Mouse (Mus musculus): ENCODE data around the gene Fam228b. TPM values are rescaled to one million over a fixed set of nuclear protein-coding genes. Genes with fewer than 3 reads are reported as not detected.
"Not testable (repeated sequence)": the region's sequence is repeated elsewhere in the genome, so short reads cannot be mapped to it uniquely, and the experiment has no call there.

Gene Fam228b
- total RNA-seq (2014; fragmentation: Nextera tagmentation) (0.45 and 1.3 TPM in 2 replicates), total RNA-seq (2017) (0.90 and 0.93 TPM in 2 replicates)

DNA sequence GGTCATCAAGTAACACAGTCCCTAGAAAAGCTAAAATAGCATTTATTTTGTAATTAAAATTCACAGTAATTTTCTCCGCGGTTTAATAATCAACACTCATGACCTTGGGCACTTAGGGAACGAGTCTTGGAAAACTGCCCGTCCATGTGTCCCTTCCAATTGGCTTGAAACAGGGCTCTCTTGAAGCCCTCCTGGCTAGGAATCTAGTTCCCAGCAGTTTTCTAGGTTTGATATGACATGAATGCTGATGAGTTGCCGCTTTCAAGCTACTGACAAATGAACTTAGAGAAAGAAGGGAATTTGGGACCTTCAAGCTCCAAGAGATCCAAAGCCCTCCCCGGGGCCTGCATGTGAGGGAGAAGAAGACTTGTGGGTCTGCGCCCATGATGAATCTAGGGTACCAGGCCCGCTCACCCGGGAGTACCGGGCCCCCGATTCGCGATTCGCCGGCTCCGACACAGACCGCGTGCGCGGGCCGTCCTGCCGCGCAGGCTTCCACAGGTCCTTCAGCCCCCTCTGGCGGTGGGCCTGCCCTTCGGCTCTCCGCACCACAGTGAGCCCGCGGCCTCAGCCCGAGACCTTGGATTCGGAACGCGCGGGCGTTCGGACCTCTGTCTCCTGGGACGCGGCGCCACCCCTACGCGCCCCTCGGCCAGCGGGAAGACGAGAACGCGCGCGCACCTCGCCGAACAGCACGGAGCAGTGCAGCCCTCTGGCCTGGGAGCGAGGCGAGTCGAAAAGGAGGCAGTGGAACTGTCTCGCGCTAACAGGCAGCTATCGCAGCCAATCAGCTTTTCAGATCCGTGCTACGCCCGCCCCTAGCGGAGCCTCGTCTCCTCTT, at the start of gene Fam228b, which contains the start of gene Pfn4:
TSS of gene Fam228b (minus strand) at position 776 of the 841 bp plus-strand sequence.
TSS of gene Pfn4 (plus strand) at position 531 of the 841 bp plus-strand sequence.
- ATAC-seq (replicated peaks; ENCODE audit: poor library complexity, severe bottlenecking): peak; percentile 98

DNA sequence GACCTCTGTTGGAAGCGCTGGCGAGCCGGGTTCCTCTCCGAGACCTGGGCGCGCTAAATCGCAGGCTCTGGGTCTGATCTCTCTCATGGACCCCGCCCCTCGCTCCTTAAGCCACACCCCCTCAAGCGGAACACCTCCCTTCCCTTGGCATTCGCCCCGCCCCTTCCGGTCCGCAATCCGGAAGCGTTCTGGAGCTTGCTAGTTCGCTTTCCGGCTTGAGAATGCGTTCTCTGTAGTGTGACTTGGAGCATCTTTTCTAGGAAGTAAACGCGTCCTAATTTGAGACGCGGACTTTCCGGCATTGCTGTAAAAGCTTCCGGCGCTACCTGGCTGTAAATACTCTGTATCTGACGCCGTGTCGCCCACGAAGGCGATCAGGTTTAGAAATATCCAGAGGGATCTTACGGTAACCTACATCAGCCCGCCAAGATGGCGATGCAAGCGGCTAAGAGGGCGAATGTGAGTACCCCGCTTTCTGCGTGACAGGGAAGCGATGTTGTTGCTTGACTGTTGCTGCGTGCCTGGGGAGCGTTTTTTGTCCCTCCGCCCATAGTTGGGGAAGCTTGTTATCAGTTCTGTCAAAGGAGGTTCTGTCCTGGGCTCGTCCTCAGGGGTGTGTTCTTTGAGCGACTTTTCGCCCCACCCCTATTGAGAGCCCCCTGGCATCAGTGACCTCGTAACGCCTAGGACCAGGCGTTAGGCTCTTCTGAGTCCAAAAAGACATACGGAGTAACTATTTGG, 48.5 kb upstream of the Fam228b start, which contains the start of gene Sf3b6:
TSS of gene Sf3b6 (plus strand) at position 184 of the 741 bp plus-strand sequence.
- ATAC-seq (replicated peaks; ENCODE audit: poor library complexity, severe bottlenecking): peak; percentile 96

DNA sequence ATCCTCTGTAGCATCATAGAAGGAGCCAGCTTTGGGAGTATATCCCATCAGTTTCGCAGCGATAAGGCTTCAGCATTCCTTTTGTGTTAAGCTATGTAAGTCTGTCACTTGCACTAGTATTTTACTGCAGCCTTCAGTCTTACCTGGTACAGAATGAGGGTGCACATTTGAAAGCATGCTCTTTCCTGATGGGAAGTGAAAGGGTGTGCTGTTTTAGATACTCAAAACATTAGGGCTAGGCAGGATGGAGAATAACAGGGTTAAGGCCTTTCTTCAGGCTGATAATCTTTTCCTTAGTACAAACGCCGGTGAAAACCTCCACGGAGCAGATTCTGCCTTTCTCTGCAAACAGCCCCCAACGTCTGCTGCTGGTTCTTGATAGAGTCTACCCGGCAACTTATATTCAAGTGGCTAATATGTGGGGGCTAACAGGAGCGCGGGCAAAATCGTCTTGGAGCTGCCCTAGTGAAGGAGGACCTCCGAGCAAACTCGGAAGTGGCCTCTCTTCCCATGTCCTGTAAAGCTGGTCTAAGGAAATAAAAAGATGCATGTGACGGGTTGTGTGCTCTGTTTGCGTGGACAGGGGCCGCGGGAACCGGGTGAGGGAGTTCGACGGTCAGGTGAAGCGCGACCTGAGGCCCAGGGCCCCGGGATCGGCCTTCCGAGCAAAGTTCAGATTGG, 47.8 kb upstream of the Fam228b start:
- ATAC-seq (replicated peaks; ENCODE audit: poor library complexity, severe bottlenecking): no peak; the same call in 1 of the 2 replicates

DNA sequence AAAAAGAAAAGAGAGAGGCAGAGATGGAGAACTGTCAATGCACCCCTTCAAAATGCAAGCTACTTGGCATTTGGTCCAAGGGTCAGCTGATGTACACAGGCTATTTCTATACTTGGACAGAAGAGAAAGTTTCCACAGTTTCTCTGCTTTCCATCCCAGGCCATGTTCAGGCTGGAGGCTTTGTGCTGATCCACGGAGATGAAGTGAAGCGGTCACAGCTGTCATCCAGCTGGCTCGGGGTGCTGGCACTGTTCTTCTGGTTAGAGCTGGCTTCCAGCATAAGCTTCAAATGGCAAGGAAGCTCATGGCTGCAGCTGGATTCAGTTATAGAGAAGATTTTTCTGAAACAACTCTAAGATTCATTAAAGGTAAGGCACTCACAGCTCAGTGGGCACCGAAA, 44.6 kb upstream of the Fam228b start:
- no peak for ATAC-seq (replicated peaks; ENCODE audit: poor library complexity, severe bottlenecking)

DNA sequence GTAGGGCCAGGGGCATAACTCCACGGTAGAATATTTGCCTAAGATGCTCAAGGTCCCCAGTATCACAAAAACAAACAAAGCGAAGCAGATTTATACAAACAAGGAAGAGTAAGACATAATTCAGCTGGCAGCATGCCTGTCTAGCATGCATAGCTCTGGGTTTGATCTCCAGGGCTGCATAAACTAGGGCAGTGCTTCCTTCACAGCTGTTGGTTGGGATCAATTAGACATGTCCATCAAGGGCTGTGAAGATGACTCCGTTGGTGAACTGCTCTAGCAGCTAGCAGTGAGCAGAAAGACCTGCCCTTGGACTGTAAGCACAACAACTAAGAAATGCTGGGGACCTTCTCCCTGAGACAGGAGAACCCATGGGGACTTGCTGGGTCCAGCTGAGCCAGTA, 42.6 kb upstream of the Fam228b start:
- no peak for ATAC-seq (replicated peaks; ENCODE audit: poor library complexity, severe bottlenecking)

DNA sequence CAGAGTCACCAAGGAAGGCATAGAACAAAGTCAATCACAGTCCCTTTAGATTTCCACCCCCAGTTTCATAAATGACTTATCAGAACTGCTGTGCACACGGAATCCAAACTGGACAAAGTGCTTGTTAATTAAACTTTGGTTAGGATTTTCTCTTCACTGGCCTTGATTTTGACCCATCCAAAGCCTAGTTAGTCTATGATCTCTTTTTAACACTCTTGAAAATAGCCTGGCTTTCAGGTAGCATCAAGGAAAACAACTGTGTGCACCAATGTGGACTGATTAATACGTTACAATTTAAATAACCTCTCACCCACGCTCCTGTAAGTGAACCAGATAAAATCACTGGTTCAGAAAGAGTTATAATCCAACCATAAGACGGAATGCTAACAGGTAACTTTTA, 42.0 kb upstream of the Fam228b start:
- no peak for ATAC-seq (replicated peaks; ENCODE audit: poor library complexity, severe bottlenecking)

DNA sequence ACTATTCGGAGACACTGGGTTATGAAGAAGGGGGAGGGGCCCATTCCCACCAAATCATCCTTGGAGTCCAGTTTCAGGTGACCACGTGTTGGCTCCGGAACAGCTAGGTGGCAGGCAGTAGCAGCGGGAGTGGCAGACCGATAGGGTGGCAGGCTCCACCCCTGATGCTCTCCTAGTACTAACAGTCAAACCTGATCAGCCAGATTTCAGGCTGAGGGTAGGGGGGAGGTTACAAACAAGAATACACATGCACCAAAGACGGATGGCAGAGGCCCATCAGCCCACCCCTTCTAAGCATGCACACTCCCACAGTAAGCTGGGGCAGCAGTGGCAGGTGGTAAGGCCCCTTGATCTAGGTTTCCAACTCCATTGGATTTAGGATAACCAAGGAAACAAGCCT, 28.4 kb upstream of the Fam228b start:
- not testable (repeated sequence) for ATAC-seq (replicated peaks; ENCODE audit: poor library complexity, severe bottlenecking)

DNA sequence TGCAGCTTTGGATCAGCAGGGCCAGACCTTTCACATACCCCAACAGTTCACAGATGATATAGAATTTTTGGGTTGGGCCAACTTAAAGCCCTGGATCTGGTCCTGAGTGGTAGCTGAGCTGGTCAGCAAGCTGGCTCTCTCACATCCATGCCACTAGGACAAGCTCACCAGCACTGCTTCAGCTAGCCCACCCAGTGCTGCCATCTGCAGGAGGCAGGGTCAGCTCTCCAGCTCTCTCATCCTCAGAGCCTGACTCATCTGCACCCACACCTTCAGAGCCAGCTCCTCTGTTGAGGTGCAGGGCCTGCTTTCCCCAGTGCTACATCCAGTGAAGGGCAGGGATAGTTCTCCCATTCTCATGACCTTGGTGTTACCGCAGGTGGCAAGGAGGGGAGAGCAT, 24.7 kb upstream of the Fam228b start:
- ATAC-seq (replicated peaks; ENCODE audit: poor library complexity, severe bottlenecking): no peak

DNA sequence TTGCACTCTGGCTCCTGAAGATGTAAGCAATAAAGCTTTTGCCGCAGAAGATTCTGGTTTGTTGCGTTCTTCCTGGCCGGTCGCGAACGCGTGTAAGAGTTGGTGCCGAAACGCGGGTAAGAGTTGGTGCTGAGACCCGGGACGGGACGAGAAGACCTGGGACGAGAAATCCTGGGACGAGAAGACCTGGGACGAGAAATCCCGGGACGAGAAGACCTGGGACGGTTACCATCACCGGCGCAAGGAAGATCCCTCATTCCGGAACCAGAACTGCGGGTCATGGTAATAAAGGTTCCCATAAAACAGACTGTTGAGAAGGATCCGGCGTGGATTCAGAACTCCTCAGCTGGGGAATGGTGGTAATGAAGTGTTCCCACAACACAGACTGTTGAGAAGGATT, 19.1 kb upstream of the Fam228b start:
- not testable (repeated sequence) for ATAC-seq (replicated peaks; ENCODE audit: poor library complexity, severe bottlenecking)

DNA sequence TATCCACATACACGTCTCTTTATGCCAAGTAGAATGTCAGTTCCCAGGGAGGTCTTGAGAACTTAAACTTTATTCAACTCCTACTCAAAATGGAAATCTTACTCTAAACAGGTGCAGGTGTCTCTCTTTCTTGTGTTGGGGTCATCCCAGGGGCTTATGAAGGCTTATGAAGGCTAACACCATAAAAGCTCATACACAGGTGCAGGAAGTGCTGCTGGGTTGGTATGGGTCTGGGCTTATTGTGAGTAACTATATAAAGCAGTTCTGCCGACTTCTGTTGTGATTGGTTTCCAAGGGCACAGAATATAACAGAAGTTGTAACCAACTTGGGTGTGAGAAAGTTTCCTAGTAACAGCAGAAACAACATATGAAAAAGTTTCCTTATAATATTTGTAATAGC, 15.4 kb upstream of the Fam228b start:
- ATAC-seq (replicated peaks; ENCODE audit: poor library complexity, severe bottlenecking): no peak

DNA sequence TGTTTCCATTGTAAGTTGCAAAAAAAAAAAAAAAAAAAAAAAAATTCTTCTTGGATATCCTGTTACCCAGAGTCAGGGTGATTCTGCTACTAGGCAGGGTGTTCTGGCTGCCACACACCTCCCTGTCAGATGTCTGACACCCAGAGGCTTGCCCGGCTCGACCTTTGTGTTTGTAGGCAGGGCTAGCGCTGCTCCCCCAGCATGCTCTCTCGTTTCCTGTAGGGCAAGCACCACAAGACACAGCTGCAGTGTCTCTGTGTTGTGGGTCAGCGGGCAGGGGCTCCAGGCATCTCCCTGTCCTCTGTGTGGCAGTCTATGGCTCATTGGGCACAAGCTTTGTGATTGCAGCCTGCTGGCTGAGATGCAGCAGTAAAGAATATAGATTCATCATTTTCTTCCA, 14.5 kb upstream of the Fam228b start:
- no peak for ATAC-seq (replicated peaks; ENCODE audit: poor library complexity, severe bottlenecking)

DNA sequence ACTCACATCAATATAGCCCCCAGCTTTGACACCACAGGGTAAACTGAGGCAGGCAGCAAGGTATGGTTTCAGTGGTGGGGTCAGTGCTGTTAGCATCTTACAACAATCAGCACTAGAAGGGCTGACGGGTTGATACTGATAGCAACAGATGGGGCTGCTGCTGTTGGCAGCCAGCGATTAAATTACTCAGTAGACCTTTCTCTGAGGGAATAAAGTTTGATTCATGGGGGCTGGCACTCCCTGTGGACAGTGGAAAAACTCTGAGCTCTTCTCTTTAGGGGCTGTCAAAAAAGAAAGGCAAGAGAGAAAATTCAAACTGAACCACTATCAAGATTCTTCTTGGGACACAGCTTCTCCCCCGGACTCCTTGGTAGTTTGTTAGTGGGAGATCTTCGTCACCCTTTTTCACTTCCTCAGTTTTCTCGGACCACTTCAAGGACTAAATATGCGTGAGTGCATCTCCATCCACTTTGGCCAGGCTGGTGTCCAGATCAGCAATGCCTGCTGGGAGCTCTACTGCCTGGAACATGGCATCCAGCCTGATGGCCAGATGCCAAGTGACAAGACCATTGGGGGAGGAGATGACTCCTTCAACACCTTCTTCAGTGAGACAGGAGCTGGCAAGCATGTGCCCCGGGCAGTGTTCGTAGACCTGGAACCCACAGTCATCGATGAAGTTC, 12.8 kb upstream of the Fam228b start:
- ATAC-seq (replicated peaks; ENCODE audit: poor library complexity, severe bottlenecking): not testable (repeated sequence)

DNA sequence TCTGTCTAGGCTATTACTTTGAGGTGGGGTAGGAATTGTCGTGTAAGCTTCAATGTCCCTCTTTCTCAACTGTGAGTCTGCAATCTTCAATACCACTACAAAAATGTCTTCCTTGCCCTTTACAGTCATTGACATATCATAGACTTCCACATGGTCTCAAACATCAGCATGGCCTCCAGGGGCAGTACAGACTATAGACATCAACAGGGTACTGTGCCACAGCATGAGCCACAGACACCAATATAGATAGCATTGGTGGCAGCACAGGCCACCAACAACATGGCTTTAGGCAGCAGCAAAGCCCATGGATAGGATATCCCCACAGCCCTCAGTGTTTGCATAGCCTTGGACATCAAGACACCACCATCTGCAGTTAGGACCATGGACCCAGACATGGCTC, 12.2 kb upstream of the Fam228b start:
- 0 out of 2 replicates have a peak, but pooled peaks have one; percentile 14 for ATAC-seq (replicated peaks; ENCODE audit: poor library complexity, severe bottlenecking)

DNA sequence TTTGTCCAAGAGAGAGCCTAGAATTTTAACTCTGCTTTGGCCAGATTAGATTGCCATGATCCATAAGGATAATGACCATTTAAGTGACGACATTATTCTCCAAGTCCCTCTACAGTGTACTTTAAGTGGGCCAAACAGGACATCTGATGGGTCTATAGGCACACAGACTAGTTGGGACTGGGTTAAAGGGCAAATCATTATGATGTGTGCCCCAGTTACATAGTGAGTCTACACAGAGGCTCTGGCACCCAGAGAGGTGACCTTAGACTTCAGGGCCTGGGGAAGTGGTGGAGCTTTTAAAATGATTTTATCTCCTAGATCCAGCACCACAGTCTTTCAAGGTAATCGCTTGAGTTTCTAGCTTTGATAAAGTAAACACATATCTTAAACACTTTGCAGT, 11.2 kb upstream of the Fam228b start:
- no peak for ATAC-seq (replicated peaks; ENCODE audit: poor library complexity, severe bottlenecking)

DNA sequence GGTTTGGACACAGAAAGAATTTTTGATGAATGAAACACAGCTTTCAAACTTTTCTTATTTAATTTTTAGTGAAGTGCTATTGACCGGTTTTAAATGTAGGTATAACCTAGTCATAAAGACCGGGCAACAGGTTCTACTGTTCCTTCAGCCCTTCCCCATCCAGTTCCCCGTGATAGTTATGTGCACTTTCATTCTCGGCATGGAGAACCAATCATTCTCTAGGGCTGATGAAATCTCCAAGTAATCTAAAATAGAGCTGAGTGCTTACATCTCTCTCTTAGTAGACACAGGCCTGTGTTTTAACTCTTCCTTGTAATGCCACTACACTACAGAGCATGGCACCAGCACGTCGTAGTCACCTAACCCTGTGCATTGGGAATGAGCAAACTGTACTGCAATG, 8.7 kb upstream of the Fam228b start:
- no peak for ATAC-seq (replicated peaks; ENCODE audit: poor library complexity, severe bottlenecking)

DNA sequence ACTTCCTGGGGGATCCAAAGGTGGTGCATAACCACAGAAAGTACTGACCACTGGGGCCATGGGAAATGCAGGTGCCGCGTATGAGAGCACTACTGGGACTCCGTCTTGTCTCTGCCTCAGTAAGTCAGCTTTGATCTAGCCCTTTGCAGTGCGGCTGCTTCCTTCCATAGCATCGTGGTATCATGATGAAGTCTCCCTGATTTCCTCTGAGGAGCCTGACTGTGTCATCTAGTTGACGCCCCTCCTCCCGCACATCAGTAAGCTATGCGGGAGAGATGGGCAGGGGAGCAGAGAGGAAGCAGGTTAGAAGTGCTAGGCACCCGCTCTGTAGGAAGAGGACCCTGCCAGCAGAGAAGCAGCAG, 6.5 kb upstream of the Fam228b start:
- ATAC-seq (replicated peaks; ENCODE audit: poor library complexity, severe bottlenecking): no peak

DNA sequence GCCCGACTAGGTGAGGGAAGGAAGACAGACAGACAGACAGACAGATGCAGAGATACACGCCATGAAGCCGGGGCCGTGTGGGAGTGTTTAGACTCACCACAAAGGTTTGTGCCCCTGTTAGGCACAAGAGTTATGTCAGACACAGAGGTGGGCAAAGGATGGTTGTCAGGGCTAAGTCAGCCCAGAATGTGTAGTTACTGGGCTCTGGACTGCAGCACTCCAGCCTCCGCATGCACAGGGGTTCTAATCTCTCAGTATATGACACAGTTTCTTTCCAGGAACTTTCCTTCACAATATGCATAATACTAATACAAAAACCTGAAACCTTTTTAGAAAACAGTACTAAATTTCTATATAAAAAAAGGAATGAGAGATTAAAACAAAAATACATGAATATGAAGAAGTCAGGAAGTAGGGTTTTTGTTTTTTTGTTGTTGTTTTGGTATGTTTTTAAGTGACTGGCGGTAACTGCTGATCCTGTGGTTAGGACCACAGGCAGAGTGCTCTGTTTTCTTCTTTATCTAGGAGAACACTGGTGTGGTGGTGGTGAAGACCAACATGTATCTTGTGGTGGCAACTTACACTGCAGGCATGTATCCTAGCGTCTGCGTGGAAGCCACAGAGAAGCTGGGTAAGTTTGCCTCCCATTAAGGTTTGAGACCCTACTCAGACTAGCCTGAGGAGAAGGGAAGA, 6.0 kb upstream of the Fam228b start:
- ATAC-seq (replicated peaks; ENCODE audit: poor library complexity, severe bottlenecking): no peak

DNA sequence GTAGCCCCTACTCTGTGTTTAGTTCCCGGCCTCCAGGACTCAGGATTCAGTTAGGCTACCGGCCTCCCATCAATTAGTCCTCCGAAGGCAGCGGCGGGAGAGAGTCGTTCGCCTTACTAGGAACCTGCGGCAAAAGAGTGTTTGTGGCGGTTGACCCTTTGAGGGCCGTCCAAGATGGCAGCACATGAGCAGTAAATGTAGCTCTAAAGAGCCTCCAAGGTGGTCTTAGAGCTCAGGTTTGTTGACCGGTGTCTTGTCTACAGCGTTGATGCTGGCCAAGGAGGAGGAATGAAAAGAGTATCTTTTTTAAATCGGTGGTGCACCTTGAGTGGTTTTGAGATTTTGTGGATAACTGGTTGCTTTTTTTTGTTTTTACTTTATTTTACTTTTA, 261 bp upstream of the Fam228b start:
- peak; percentile 14; the same call in 1 of the 2 replicates for ATAC-seq (replicated peaks; ENCODE audit: poor library complexity, severe bottlenecking)

DNA sequence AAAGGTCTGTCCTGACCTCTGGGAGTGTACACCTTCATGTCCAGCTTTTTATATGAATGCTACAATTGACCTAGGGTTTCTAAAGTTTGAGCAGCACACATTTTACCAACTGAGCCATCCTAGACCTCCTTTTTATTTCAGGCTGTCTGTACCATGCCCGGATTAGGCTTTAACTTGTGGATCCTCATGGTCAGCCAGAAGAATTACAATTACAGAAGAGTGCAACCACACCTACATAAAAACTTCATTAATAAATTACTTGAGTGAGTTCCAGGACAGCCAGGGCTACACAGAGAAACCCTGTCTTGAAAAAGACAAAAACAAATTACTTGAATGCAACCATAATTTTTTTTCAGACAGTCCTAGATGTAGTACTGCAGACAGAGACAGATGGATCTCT, 12.0 kb downstream of the Fam228b start:
- ATAC-seq (replicated peaks; ENCODE audit: poor library complexity, severe bottlenecking): no peak

DNA sequence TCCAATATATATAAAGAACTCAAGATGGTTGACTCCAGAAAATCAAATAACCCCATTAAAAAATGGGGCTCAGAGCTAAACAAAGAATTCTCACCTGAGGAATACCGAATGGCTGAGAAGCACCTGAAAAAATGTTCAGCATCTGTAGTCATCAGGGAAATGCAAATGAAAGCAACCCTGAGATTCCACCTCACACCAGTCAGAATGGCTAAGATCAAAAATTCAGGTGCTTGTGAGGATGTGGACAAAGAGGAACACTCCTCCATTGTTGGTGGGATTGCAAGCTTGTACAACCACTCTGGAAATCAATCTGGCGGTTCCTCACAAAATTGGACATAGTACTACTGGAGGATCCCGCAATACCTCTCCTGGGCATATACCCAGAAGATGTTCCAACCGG, 14.6 kb downstream of the Fam228b start:
- not testable (repeated sequence) for ATAC-seq (replicated peaks; ENCODE audit: poor library complexity, severe bottlenecking)

Measured in granulocyte monocyte progenitor cell, adult 5-6 weeks (primary cell).